Mouse (Mus musculus): Measurements from ENCODE around the gene Zfhx3. TPM values are rescaled to one million over a fixed set of nuclear protein-coding genes. Genes with fewer than 3 reads are reported as not detected.

Gene Zfhx3
- polyA plus RNA-seq, 1 experiment from 2014 or later = 15.7 TPM

DNA sequence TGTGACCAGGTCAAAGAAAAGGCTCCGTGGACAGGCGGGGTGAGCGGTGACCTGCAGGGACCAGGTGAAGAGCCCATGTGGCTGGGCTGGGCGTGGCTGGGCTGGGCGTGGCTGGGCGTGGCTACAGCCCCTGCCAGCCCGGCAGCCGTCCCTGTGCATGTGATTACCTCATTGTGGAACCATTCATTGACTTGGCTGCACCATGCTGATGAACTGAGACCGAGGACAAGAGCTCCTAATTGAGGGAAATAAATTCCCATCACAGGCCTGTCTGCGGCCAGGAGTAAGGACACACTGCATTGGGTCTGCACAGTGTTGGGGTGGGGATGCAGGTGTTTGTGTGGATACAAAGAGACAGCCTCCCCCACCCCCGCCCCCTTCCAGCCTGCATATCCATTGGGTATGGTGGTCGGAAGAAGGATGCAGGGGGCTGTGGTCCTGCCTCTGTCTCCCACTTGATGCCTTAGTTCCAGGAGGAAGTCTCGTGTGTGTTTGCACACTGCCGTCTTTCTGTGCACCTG, 956.9 kb downstream of the Zfhx3 start:
- no peak for DNase-seq (ENCODE audit: low spot score)
- WGBS = 73% methylated on average over 14 of the region's 14 CpGs
- Histone ChIP-seq H3K4me1 (replicated peaks; ENCODE audit: control insufficient read depth, insufficient read depth, low read length) (peaks cover 76% of the 10 kb centered on the region), H3K9me3 (ENCODE audit: control insufficient read depth, low read length) (no peaks in the 10 kb centered on the region), H3K27me3 (replicated peaks; ENCODE audit: control insufficient read depth, insufficient read depth, low read length) (no peaks in the 10 kb centered on the region), H3K27ac (ENCODE audit: low read depth) (no peak overlapping the region), H3K9ac (ENCODE audit: low read length) (no peak overlapping the region), H3K4me3 (ENCODE audit: low read depth, low read length) (no peak overlapping the region), H3K36me3 (ENCODE audit: control insufficient read depth, insufficient read depth, low read length) (no peaks in the 10 kb centered on the region), H3K4me2 (ENCODE audit: low read length) (no peak overlapping the region)
- no peak for ATAC-seq (replicated peaks; ENCODE audit: low FRiP score, low TSS enrichment, low read depth)

DNA sequence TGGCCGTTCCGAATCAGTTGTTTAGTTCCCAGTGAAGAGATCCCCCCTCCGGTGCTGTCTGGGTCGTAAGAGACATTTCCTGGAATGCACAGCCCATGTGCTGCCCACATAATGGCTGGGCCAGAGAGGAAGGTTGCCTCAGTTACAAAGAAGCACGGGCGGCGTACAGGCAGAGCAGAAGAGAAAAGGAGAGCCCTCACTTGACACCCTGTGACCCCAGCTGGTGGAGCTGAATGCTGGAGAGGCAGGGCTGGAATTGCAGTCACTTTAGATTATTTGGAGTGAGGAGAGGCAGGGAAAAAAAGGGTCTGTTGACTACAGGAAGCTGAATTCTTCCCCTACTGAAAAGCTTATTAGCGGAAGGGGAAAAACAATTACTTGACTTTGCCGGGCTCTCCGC, 958.1 kb downstream of the Zfhx3 start:
- DNase-seq (ENCODE audit: low spot score) (peak; percentile 59), ATAC-seq (replicated peaks; ENCODE audit: low FRiP score, low TSS enrichment, low read depth) (no peak)
- Histone ChIP-seq H3K9me3 (ENCODE audit: control insufficient read depth, low read length) (no peaks in the 10 kb centered on the region), H3K9ac (ENCODE audit: low read length) (no peak overlapping the region), H3K27me3 (replicated peaks; ENCODE audit: control insufficient read depth, insufficient read depth, low read length) (no peaks in the 10 kb centered on the region), H3K4me1 (replicated peaks; ENCODE audit: control insufficient read depth, insufficient read depth, low read length) (peaks cover 75% of the 10 kb centered on the region), H3K4me3 (ENCODE audit: low read depth, low read length) (no peak overlapping the region), H3K27ac (ENCODE audit: low read depth) (peak overlapping the region; percentile 70), H3K4me2 (ENCODE audit: low read length) (peak overlapping the region; percentile 16; the same call in 1 of the 2 replicates), H3K36me3 (ENCODE audit: control insufficient read depth, insufficient read depth, low read length) (no peaks in the 10 kb centered on the region)
- 34% methylated on average over 10 of the region's 10 CpGs for WGBS

DNA sequence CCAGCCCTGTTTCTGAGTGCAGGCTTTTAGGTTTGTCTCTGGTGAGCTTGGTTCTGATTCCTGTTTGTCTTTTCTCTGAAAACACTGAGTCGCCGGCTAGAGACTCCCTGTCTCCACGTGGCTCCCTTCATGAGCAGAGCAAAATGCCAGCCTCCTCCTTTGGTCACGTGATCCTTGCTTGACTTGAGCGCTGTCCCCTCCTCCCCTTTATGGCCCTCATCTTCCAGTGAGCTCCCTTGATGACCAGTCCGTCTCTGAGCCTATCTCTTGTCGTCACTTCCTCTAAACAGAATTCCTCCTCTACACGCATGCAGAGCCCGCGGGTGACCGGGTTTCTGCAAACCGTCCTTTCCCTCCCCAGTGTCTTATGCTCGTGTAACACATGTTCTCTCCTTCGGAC, 958.8 kb downstream of the Zfhx3 start:
- H3K4me2 ChIP-seq (ENCODE audit: low read length) = peak overlapping the region; percentile 16; the same call in 1 of the 2 replicates
- WGBS = 43% methylated on average over 14 of the region's 14 CpGs
- ATAC-seq (replicated peaks; ENCODE audit: low FRiP score, low TSS enrichment, low read depth) = no peak
- no peak overlapping the region for H3K4me3 ChIP-seq (ENCODE audit: low read depth, low read length)
- no peaks in the 10 kb centered on the region for H3K27me3 ChIP-seq (replicated peaks; ENCODE audit: control insufficient read depth, insufficient read depth, low read length)
- DNase-seq (ENCODE audit: low spot score) = no peak
- peaks cover 75% of the 10 kb centered on the region for H3K4me1 ChIP-seq (replicated peaks; ENCODE audit: control insufficient read depth, insufficient read depth, low read length)
- no peaks in the 10 kb centered on the region for H3K36me3 ChIP-seq (ENCODE audit: control insufficient read depth, insufficient read depth, low read length)
- peak overlapping the region; percentile 70 for H3K27ac ChIP-seq (ENCODE audit: low read depth)
- H3K9me3 ChIP-seq (ENCODE audit: control insufficient read depth, low read length) = no peaks in the 10 kb centered on the region
- H3K9ac ChIP-seq (ENCODE audit: low read length) = no peak overlapping the region

DNA sequence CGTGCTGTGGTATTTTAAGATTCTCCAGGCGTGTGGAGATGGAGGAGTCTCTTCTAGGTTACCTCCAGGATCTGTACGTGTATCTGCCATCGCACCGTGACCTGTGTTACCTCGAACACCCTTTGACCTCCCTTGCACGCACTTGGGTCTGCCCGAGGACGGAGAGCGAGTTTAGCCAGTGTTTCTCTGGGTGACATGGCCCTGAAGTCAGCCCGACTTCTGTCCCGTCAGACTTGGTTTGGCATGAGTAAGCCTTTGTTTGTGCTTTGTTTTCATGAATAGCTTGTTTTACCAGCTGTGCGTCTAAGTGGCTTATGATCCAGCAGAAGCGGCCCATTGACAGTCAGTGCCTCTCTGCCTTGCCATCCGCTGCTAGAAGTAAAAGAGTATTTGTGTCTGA, 961.1 kb downstream of the Zfhx3 start:
- no peaks in the 10 kb centered on the region for H3K36me3 ChIP-seq (ENCODE audit: control insufficient read depth, insufficient read depth, low read length)
- no peaks in the 10 kb centered on the region for H3K27me3 ChIP-seq (replicated peaks; ENCODE audit: control insufficient read depth, insufficient read depth, low read length)
- ATAC-seq (replicated peaks; ENCODE audit: low FRiP score, low TSS enrichment, low read depth) (no peak), DNase-seq (ENCODE audit: low spot score) (no peak)
- H3K27ac ChIP-seq (ENCODE audit: low read depth) = no peak overlapping the region
- H3K4me2 ChIP-seq (ENCODE audit: low read length) = no peak overlapping the region
- H3K9ac ChIP-seq (ENCODE audit: low read length) = no peak overlapping the region
- no peaks in the 10 kb centered on the region for H3K9me3 ChIP-seq (ENCODE audit: control insufficient read depth, low read length)
- H3K4me1 ChIP-seq (replicated peaks; ENCODE audit: control insufficient read depth, insufficient read depth, low read length) = peaks cover 64% of the 10 kb centered on the region
- WGBS = 48% methylated on average over 15 of the region's 15 CpGs
- H3K4me3 ChIP-seq (ENCODE audit: low read depth, low read length) = no peak overlapping the region

DNA sequence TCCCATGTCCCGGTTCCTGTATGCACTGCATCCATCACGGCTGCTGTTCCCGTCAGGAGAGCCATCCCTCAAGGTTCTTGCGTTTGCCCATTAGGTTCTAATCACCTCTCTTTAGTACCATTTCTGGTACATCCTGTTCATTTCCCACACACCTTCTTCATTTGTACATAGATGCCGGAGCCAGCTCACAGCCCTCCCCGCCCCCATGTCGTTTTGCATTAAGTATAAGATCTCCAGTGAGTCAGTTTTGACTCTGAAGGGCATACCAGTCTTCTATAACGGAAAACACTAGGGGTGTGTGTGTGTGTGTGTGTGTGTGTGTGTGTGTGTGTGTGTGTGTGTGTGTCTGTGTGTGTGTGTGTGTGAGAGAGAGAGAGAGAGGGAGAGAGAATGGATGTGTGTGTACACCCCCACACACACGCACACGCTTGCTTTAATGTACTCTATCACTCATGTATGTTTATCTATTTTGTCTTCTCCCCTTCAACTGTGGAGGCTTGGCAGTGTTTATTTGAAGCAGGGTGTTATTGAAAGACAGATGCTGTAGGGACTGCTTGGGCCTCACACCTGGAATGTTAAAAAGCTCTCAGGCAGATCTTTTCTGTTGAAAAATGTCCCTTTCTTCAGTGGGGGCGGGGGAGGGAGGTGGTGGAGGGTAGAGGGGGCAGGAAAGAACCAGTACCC, 962.0 kb downstream of the Zfhx3 start:
- Histone ChIP-seq H3K4me1 (replicated peaks; ENCODE audit: control insufficient read depth, insufficient read depth, low read length) (peaks cover 59% of the 10 kb centered on the region), H3K27me3 (replicated peaks; ENCODE audit: control insufficient read depth, insufficient read depth, low read length) (no peaks in the 10 kb centered on the region), H3K9ac (ENCODE audit: low read length) (no peak overlapping the region), H3K4me3 (ENCODE audit: low read depth, low read length) (no peak overlapping the region), H3K9me3 (ENCODE audit: control insufficient read depth, low read length) (no peaks in the 10 kb centered on the region), H3K27ac (ENCODE audit: low read depth) (no peak overlapping the region), H3K4me2 (ENCODE audit: low read length) (no peak overlapping the region), H3K36me3 (ENCODE audit: control insufficient read depth, insufficient read depth, low read length) (no peaks in the 10 kb centered on the region)
- no peak for DNase-seq (ENCODE audit: low spot score)
- no peak for ATAC-seq (replicated peaks; ENCODE audit: low FRiP score, low TSS enrichment, low read depth)
- WGBS = 39% methylated on average over 11 of the region's 11 CpGs

- Histone ChIP-seq H3K27me3 (replicated peaks; ENCODE audit: control insufficient read depth, insufficient read depth, low read length) (no peaks in the 10 kb centered on the region), H3K9me3 (ENCODE audit: control insufficient read depth, low read length) (no peaks in the 10 kb centered on the region), H3K4me2 (ENCODE audit: low read length) (no peak overlapping the region), H3K4me3 (ENCODE audit: low read depth, low read length) (no peak overlapping the region), H3K4me1 (replicated peaks; ENCODE audit: control insufficient read depth, insufficient read depth, low read length) (peaks cover 48% of the 10 kb centered on the region), H3K9ac (ENCODE audit: low read length) (no peak overlapping the region), H3K36me3 (ENCODE audit: control insufficient read depth, insufficient read depth, low read length) (no peaks in the 10 kb centered on the region), H3K27ac (ENCODE audit: low read depth) (no peak overlapping the region)
- 87% methylated on average over 9 of the region's 9 CpGs for WGBS
- ATAC-seq (replicated peaks; ENCODE audit: low FRiP score, low TSS enrichment, low read depth) = no peak
- DNase-seq (ENCODE audit: low spot score) = no peak
Observed at GRCm38 (mm10) chr8:108908066-108908465, 965.6 kb downstream of the Zfhx3 start.

- 81% methylated on average over 16 of the region's 16 CpGs for WGBS
- no peak overlapping the region for H3K27ac ChIP-seq (ENCODE audit: low read depth)
- H3K4me2 ChIP-seq (ENCODE audit: low read length) = no peak overlapping the region
- H3K9ac ChIP-seq (ENCODE audit: low read length) = no peak overlapping the region
- no peak overlapping the region for H3K4me3 ChIP-seq (ENCODE audit: low read depth, low read length)
- peaks cover 43% of the 10 kb centered on the region for H3K4me1 ChIP-seq (replicated peaks; ENCODE audit: control insufficient read depth, insufficient read depth, low read length)
- H3K36me3 ChIP-seq (ENCODE audit: control insufficient read depth, insufficient read depth, low read length) = no peaks in the 10 kb centered on the region
- no peaks in the 10 kb centered on the region for H3K27me3 ChIP-seq (replicated peaks; ENCODE audit: control insufficient read depth, insufficient read depth, low read length)
- ATAC-seq (replicated peaks; ENCODE audit: low FRiP score, low TSS enrichment, low read depth) = no peak
- no peak for DNase-seq (ENCODE audit: low spot score)
- H3K9me3 ChIP-seq (ENCODE audit: control insufficient read depth, low read length) = no peaks in the 10 kb centered on the region
Observed at GRCm38 (mm10) chr8:108908540-108908939, 966.1 kb downstream of the Zfhx3 start.

DNA sequence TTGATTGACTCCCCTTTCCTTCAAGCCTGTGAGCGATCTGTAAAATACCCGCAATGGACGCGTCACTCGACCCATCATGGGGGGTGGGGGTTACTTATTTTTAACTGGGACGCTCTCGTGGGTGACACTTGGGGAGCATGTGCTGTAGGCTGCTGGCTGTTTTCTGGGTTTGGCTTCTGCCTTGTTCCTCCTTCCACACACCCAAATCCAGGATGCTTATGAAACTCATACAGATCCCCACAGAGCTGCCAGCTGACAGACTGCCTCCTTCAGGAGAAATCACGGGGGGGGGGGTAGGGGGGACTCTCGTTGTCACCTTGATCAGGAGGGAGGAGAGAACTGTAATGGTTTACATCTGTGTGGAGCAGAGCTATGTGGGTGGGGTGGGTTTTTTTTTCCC, 966.6 kb downstream of the Zfhx3 start:
- WGBS = 77% methylated on average over 8 of the region's 9 CpGs
- Histone ChIP-seq H3K36me3 (ENCODE audit: control insufficient read depth, insufficient read depth, low read length) (no peaks in the 10 kb centered on the region), H3K4me2 (ENCODE audit: low read length) (no peak overlapping the region), H3K27me3 (replicated peaks; ENCODE audit: control insufficient read depth, insufficient read depth, low read length) (no peaks in the 10 kb centered on the region), H3K4me3 (ENCODE audit: low read depth, low read length) (no peak overlapping the region), H3K4me1 (replicated peaks; ENCODE audit: control insufficient read depth, insufficient read depth, low read length) (peaks cover 38% of the 10 kb centered on the region), H3K27ac (ENCODE audit: low read depth) (no peak overlapping the region), H3K9me3 (ENCODE audit: control insufficient read depth, low read length) (no peaks in the 10 kb centered on the region), H3K9ac (ENCODE audit: low read length) (no peak overlapping the region)
- ATAC-seq (replicated peaks; ENCODE audit: low FRiP score, low TSS enrichment, low read depth) (no peak), DNase-seq (ENCODE audit: low spot score) (no peak)

DNA sequence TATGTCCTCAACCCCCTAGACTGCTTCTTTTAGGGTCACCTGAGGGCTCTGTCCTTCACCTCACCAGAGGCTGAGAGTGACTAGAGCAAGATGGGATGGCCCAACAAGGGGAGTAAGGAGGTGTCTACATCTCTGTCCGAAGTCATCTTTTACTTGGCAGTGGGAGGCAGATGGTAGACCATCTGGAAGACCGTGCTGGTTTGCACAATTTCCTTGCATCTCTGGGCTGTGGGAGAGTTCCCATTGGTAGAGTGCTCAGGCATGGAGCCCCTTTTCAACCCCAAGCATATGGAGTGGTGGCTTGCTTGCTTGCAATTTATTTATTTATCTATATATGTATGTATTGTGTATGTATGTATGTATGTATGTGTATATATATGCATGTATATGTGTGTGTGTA, 967.0 kb downstream of the Zfhx3 start:
- DNase-seq (ENCODE audit: low spot score) (no peak), ATAC-seq (replicated peaks; ENCODE audit: low FRiP score, low TSS enrichment, low read depth) (no peak)
- Histone ChIP-seq H3K9me3 (ENCODE audit: control insufficient read depth, low read length) (no peaks in the 10 kb centered on the region), H3K4me2 (ENCODE audit: low read length) (no peak overlapping the region), H3K9ac (ENCODE audit: low read length) (no peak overlapping the region), H3K27me3 (replicated peaks; ENCODE audit: control insufficient read depth, insufficient read depth, low read length) (no peaks in the 10 kb centered on the region), H3K36me3 (ENCODE audit: control insufficient read depth, insufficient read depth, low read length) (no peaks in the 10 kb centered on the region), H3K27ac (ENCODE audit: low read depth) (no peak overlapping the region), H3K4me3 (ENCODE audit: low read depth, low read length) (no peak overlapping the region), H3K4me1 (replicated peaks; ENCODE audit: control insufficient read depth, insufficient read depth, low read length) (peaks cover 37% of the 10 kb centered on the region)
- WGBS = 87% methylated on average over 2 of the region's 2 CpGs
